ENCODE assay signal across 22 mouse cellular contexts in genomic region chr3:89780102-89780501, GRCm38 (mm10). TPM values are rescaled to one million over a fixed set of nuclear protein-coding genes. Genes with fewer than 3 reads are reported as not detected.
A peak's percentile ranks its signal among the peaks of the same experiment; 100 is the strongest.
DNase-seq lines count a peak whose midpoint lies in the region; ATAC-seq and TF ChIP-seq lines count a peak whose summit lies in the region.
"Had no signal": no experiment of that assay in that cellular context is flagged by ENCODE, and none has a peak within 500 bp of the region (broad histone marks: within the 10 kb centered on the region; RNA-seq: fewer than 3 reads in every experiment).

No protein-coding gene starts in this region.

- H3K4me3 ChIP-seq in intestine, postnatal 0 days (ENCODE audit: low read depth, low read length) = no peak overlapping the region
- no peak overlapping the region for H3K4me3 ChIP-seq in intestine, embryonic 15.5 days (replicated peaks)
- H3K4me3 ChIP-seq in small intestine, adult 2 months (ENCODE audit: low read depth, low read length) = no peak overlapping the region

- peaks cover 6% of the 10 kb centered on the region; the same call in 1 of the 2 replicates for H3K4me1 ChIP-seq in intestine, postnatal 0 days (replicated peaks; ENCODE audit: control insufficient read depth, insufficient read depth, low read length)
- peaks cover 7% of the 10 kb centered on the region for H3K4me1 ChIP-seq in intestine, embryonic 15.5 days (replicated peaks)
- peaks cover 15% of the 10 kb centered on the region for H3K4me1 ChIP-seq in small intestine, adult 2 months (ENCODE audit: control insufficient read depth, insufficient read depth, insufficient read length, low read length)

- no peak overlapping the region for H3K9ac ChIP-seq in intestine, postnatal 0 days (ENCODE audit: low read depth, low read length)
- no peak overlapping the region for H3K9ac ChIP-seq in intestine, embryonic 15.5 days

- DNase-seq in heart, adult 11 months = peak; percentile 91
- no peak for DNase-seq in heart, postnatal 10 days
- DNase-seq in adrenal gland, postnatal 36 days = no peak
- DNase-seq: adrenal gland, adult 2 months; adrenal gland, adult 8-10 months; adrenal gland, postnatal 10 days; adrenal gland, postnatal 14 days; adrenal gland, postnatal 25 days; B cell, adult 2 months; cerebellum, adult 11 months; cerebellum, adult 11-12 months; cerebellum, adult 18-20 months; cerebellum, adult 2 months had no signal

- 0 out of 2 replicates have a peak overlapping the region, but pooled peaks have one; percentile 46 for H3K27ac ChIP-seq in intestine, postnatal 0 days (ENCODE audit: low read depth, low read length)
- no peak overlapping the region for H3K27ac ChIP-seq in intestine, embryonic 15.5 days
- peak overlapping the region; percentile 66; the same call in 1 of the 2 replicates for H3K27ac ChIP-seq in small intestine, adult 2 months (ENCODE audit: insufficient read depth, low read depth, low read length)

- no peaks in the 10 kb centered on the region for H3K9me3 ChIP-seq in intestine, postnatal 0 days (ENCODE audit: control insufficient read depth)
- H3K9me3 ChIP-seq in intestine, embryonic 15.5 days = no peaks in the 10 kb centered on the region
- H3K9me3 ChIP-seq: G1E had no signal

- 85% methylated on average over 4 of the region's 4 CpGs for WGBS in intestine, postnatal 0 days
- 76% methylated on average over 4 of the region's 4 CpGs for WGBS in intestine, embryonic 15.5 days
- WGBS in small intestine, adult 2 months = 84% methylated on average over 4 of the region's 4 CpGs

- TF ChIP-seq POLR2A in small intestine, adult 2 months (IDR thresholded peaks at IDR 0.05; ENCODE audit: low read depth, low read length) = no peak

- no peak for ATAC-seq in intestine, postnatal 0 days
- ATAC-seq in intestine, embryonic 15.5 days = no peak
- ATAC-seq: activated CD4-positive, CD25-positive, alpha-beta regulatory T cell, adult 4 months; CD4-positive, CD25-positive, alpha-beta regulatory T cell, adult 4 months; Patski had no signal

- no peak for TF ChIP-seq CTCF in intestine, postnatal 0 days (IDR thresholded peaks at IDR 0.05; ENCODE audit: low read depth)
- TF ChIP-seq CTCF in small intestine, adult 2 months (IDR thresholded peaks at IDR 0.05; ENCODE audit: extremely low read depth, insufficient read length, insufficient replicate concordance, low read depth, low read length) = no peak

- H3K27me3 ChIP-seq in intestine, postnatal 0 days (replicated peaks; ENCODE audit: control insufficient read depth, insufficient read depth, low read length) = no peaks in the 10 kb centered on the region
- H3K27me3 ChIP-seq in intestine, embryonic 15.5 days (replicated peaks) = no peaks in the 10 kb centered on the region
- no peaks in the 10 kb centered on the region for H3K27me3 ChIP-seq in small intestine, adult 2 months (ENCODE audit: control insufficient read depth, insufficient read depth, low read length)
- H3K27me3 ChIP-seq: CH12.LX, Patski had no signal

- intact Hi-C loops in heart, postnatal 10 days (cut with DNase I) = loop anchor here (10.0 kb wide), 2 partner anchors 175 to 295 kb away; partner anchors contain the start of gene Tpm3

- no peak overlapping the region for H3K4me2 ChIP-seq in intestine, postnatal 0 days (replicated peaks; ENCODE audit: low read depth)
- no peak overlapping the region for H3K4me2 ChIP-seq in intestine, embryonic 15.5 days (replicated peaks)

- H3K36me3 ChIP-seq in intestine, postnatal 0 days (ENCODE audit: control insufficient read depth, insufficient read depth) = peaks cover 62% of the 10 kb centered on the region
- H3K36me3 ChIP-seq in intestine, embryonic 15.5 days = peaks cover 55% of the 10 kb centered on the region
- peaks cover 71% of the 10 kb centered on the region for H3K36me3 ChIP-seq in small intestine, adult 2 months (ENCODE audit: control insufficient read depth, insufficient read depth, low read length)

RNA-seq across cellular contexts. Expression of gene Ube2q1, which starts 6.7 kb away (rescaled TPM):
- 10 to 100 TPM; 32.3 to 37.3 TPM for total RNA-seq in heart, postnatal 10 days (2021)
- polyA plus RNA-seq in intestine, postnatal 0 days (2015; fragmentation: Nextera tagmentation; extraction: Ambion mirVana) = 22.1 and 23.7 TPM in 2 replicates
- 12.3 and 14.3 TPM in 2 replicates for polyA plus RNA-seq in intestine, embryonic 15.5 days (2015; fragmentation: Nextera tagmentation; extraction: Ambion mirVana)
- polyA plus RNA-seq in small intestine, adult 2 months (2012; rRNA removed) = 11.7 and 26.2 TPM in 2 replicates
- 10 to 100 TPM; 63.9 to 64.4 TPM for total RNA-seq in adrenal gland, postnatal 36 days (2021)

RNA-seq across cellular contexts. Expression of gene Chrnb2, which starts 15.7 kb away (rescaled TPM):
- under 1 TPM; 0.12 to 0.22 TPM for total RNA-seq in heart, postnatal 10 days (2021)
- polyA plus RNA-seq in intestine, postnatal 0 days (2015; fragmentation: Nextera tagmentation; extraction: Ambion mirVana) = 0.95 and 1.0 TPM in 2 replicates
- polyA plus RNA-seq in intestine, embryonic 15.5 days (2015; fragmentation: Nextera tagmentation; extraction: Ambion mirVana) = 1.6 and 1.7 TPM in 2 replicates
- 0.53 and 0.93 TPM in 2 replicates for polyA plus RNA-seq in small intestine, adult 2 months (2012; rRNA removed)
- total RNA-seq in adrenal gland, postnatal 36 days (2021) = 1 to 10 TPM; 3.3 to 3.4 TPM

RNA-seq across cellular contexts. Expression of gene She, which starts 51.1 kb away (rescaled TPM):
- total RNA-seq in heart, postnatal 10 days (2021) = 10 to 100 TPM; 24.8 to 25.3 TPM
- polyA plus RNA-seq in intestine, postnatal 0 days (2015; fragmentation: Nextera tagmentation; extraction: Ambion mirVana) = 1.6 and 1.8 TPM in 2 replicates
- 3.7 and 3.8 TPM in 2 replicates for polyA plus RNA-seq in intestine, embryonic 15.5 days (2015; fragmentation: Nextera tagmentation; extraction: Ambion mirVana)
- polyA plus RNA-seq in small intestine, adult 2 months (2012; rRNA removed) = 0.56 and 0.79 TPM in 2 replicates
- 1 to 10 TPM; 7.8 to 8.5 TPM for total RNA-seq in adrenal gland, postnatal 36 days (2021)
- total RNA-seq: CH12.LX, G1E had no signal
- polyA plus RNA-seq: C2C12, G1E had no signal
